Comparison of ENCODE assay signal across 23 mouse cellular contexts in genomic region chr4:137039441-137039840, GRCm38 (mm10).
"Had no signal": no experiment of that assay in that cellular context is flagged by ENCODE, and none has a peak within 500 bp of the region (broad histone marks: within the 10 kb centered on the region; RNA-seq: fewer than 3 reads in every experiment).

No protein-coding gene starts in this region.

- DNase-seq: forebrain, postnatal 0 days; gastrocnemius, postnatal 14 days; gastrocnemius, postnatal 36 days; heart, adult 11 months; heart, adult 2 months; heart, postnatal 14 days; heart, postnatal 36 days; kidney, postnatal 14 days; layer of hippocampus, adult 9-11 months; layer of hippocampus, postnatal 36 days; left cerebral cortex, postnatal 4 days; lung, adult 18-20 months had no signal

- H3K36me3 ChIP-seq: heart, embryonic 13.5 days; heart, embryonic 15.5 days; hindbrain, embryonic 13.5 days; hindbrain, embryonic 15.5 days; limb, embryonic 13.5 days; limb, embryonic 15.5 days had no signal

- H3K4me2 ChIP-seq: heart, embryonic 11.5 days; heart, embryonic 13.5 days; heart, embryonic 15.5 days; hindbrain, embryonic 13.5 days; hindbrain, embryonic 15.5 days; limb, embryonic 13.5 days; limb, embryonic 15.5 days; liver, embryonic 11.5 days had no signal

- H3K27me3 ChIP-seq: heart, embryonic 13.5 days; heart, embryonic 15.5 days; hindbrain, embryonic 13.5 days; hindbrain, embryonic 15.5 days; limb, embryonic 13.5 days; limb, embryonic 15.5 days had no signal

- H3K9me3 ChIP-seq: heart, embryonic 13.5 days; heart, embryonic 15.5 days; hindbrain, embryonic 13.5 days; hindbrain, embryonic 15.5 days; limb, embryonic 13.5 days; limb, embryonic 15.5 days had no signal

- H3K9ac ChIP-seq: forebrain, postnatal 0 days; heart, embryonic 13.5 days; heart, embryonic 15.5 days; hindbrain, embryonic 13.5 days; hindbrain, embryonic 15.5 days; limb, embryonic 13.5 days; limb, embryonic 15.5 days; liver, embryonic 14.5 days had no signal

- H3K27ac ChIP-seq: heart, adult 2 months; heart, embryonic 13.5 days; heart, embryonic 15.5 days; hindbrain, postnatal 0 days; limb, embryonic 13.5 days; limb, embryonic 15.5 days; liver, embryonic 14.5 days had no signal

- H3K4me3 ChIP-seq: heart, adult 2 months; heart, embryonic 13.5 days; heart, embryonic 15.5 days; hindbrain, embryonic 13.5 days; hindbrain, embryonic 15.5 days; limb, embryonic 13.5 days; limb, embryonic 15.5 days had no signal

- ATAC-seq: forebrain, postnatal 0 days; hindbrain, postnatal 0 days; intestine, embryonic 16.5 days had no signal
